Mouse (Mus musculus) forebrain, embryonic 11.5 days (tissue): Measurements from ENCODE around the gene Gpr19. TPM values are rescaled to one million over a fixed set of nuclear protein-coding genes. Genes with fewer than 3 reads are reported as not detected.

Source experiments
- ATAC-seq: fragments of 200-750 bp; cut with Nextera tagmentation; replicated peaks from 2 replicates; pipeline ENCODE4 v1.8.0; 2017; ENCODE audit warnings: moderate TSS enrichment; ENCODE audit not compliant: low FRiP score
- DNase-seq: peaks from one replicate; pipeline ENCODE4 v3.0.0-alpha.2; 2017; ENCODE audit warnings: low spot score
- H3K27ac ChIP-seq: fragments of 300-500 bp; sonication (generic); 2 replicates; pipeline ENCODE4 v1.5.1; 2014; ENCODE audit warnings: low read depth, low read length
- H3K27me3 ChIP-seq: fragments of 300-500 bp; sonication (generic); 2 replicates; pipeline ENCODE4 v1.6.1; 2014; ENCODE audit warnings: mild to moderate bottlenecking, low read length, mixed read lengths; ENCODE audit not compliant: control insufficient read depth, insufficient read depth
- H3K36me3 ChIP-seq: fragments of 300-500 bp; sonication (generic); 2 replicates; pipeline ENCODE4 v1.6.1; 2014; ENCODE audit warnings: mild to moderate bottlenecking, low read length, moderate library complexity, mixed read lengths; ENCODE audit not compliant: control insufficient read depth, insufficient read depth
- H3K4me1 ChIP-seq: fragments of 300-500 bp; sonication (generic); replicated peaks from 2 replicates; pipeline ENCODE4 v1.6.1; 2014; ENCODE audit warnings: low read length, mixed read lengths; ENCODE audit not compliant: control insufficient read depth, insufficient read depth
- H3K4me2 ChIP-seq: fragments of 300-500 bp; sonication (generic); 2 replicates; pipeline ENCODE4 v1.6.1; 2014; ENCODE audit warnings: low read depth, mild to moderate bottlenecking, low read length, moderate library complexity, mixed read lengths; ENCODE audit not compliant: severe bottlenecking
- H3K4me3 ChIP-seq: fragments of 300-500 bp; sonication (generic); 2 replicates; pipeline ENCODE4 v1.5.1; 2014; ENCODE audit warnings: low read depth, low read length
- H3K9ac ChIP-seq: fragments of 300-500 bp; sonication (generic); 2 replicates; pipeline ENCODE4 v1.6.1; 2014; ENCODE audit warnings: low read length
- H3K9me3 ChIP-seq: fragments of 300-500 bp; sonication (generic); 2 replicates; pipeline ENCODE4 v1.6.1; 2016; ENCODE audit warnings: low read length, mixed read lengths; ENCODE audit not compliant: control insufficient read depth
- WGBS: fragments of 180-500 bp; shearing (Covaris S2); extraction: QIAGEN DNeasy Blood & Tissue Kit; methylation state at CpG from one replicate; pipeline ENCODE4 v1.1.7; 2014; 5-methylcytosine and 5-hydroxymethylcytosine counted together
- polyA plus RNA-seq: library from polyadenylated mRNA; unstranded; fragments of >200 nt; fragmentation: Nextera tagmentation; extraction: Ambion mirVana; gene quantifications from 2 replicates; pipeline ENCODE4 v1.2.1, GENCODE M21; 2014

Gpr19 gene
- polyA plus RNA-seq, 1 experiment from 2014 or later: 31.2 TPM

DNA sequence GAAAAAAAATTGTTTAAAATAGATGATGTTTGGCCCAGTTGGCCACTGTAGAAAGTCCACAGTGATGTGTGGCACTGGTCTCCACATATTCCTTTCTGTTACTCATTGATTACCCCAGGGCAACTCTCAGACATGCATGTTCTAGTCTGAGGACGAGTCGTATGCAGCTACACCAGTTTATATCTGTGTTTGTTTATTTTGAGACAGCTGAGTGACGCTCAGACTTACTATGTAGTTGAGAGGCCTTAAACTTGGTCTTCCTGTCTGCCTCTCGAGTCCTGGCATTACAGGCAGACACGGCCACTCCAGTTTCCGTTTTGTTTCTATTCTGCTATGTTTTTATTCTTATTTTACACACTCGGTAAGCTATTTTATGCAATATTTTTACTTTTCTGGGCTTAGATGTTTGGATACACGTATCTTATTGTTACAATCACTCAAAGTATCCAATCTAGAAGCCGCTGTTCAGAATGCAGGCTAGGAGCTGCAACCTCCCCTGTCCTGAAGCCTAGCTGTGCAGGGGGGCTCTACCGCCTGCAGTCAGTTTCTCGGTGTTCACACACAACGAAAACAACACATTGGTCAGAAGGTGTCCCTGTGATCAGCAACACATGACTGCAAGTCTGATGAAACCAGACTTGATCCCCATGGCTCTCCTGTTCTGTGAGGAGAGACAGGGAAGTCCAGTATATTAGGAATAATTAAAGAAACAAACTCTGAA is 34.3 kb upstream of the Gpr19 start:
- Histone ChIP-seq H3K9ac (no peak overlapping the region), H3K9me3 (no peaks in the 10 kb centered on the region), H3K27ac (no peak overlapping the region), H3K4me2 (no peak overlapping the region), H3K4me3 (no peak overlapping the region), H3K4me1 (0 out of 2 replicates have a peak, but pooled peaks cover 2% of the 10 kb centered on the region), H3K36me3 (no peaks in the 10 kb centered on the region), H3K27me3 (no peaks in the 10 kb centered on the region)
- 84% methylated on average over 12 of the region's 12 CpGs for WGBS
- no peak for ATAC-seq
- no peak for DNase-seq

DNA sequence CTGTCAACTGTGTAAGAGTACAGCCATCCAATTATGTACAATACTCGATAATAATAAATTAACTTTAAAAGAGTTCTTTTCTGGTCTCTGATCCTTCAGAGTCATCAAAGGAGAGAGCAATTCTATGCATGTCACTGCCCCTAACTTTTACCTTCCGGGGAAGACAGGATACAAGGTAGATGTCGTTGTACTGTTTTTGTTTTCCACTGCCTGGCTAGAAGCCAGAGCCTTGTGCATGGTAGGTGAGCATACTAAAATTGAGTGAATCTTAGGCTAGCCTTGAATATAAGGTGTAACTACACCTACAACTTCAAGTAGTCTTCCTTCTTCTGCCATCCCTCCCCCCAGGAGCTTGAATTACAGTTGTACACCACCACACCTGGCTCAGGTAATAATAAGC is 32.8 kb upstream of the Gpr19 start:
- H3K36me3 ChIP-seq: no peaks in the 10 kb centered on the region
- H3K9me3 ChIP-seq: no peaks in the 10 kb centered on the region
- 90% methylated on average over 3 of the region's 3 CpGs for WGBS
- ATAC-seq: no peak
- no peaks in the 10 kb centered on the region for H3K27me3 ChIP-seq
- H3K27ac ChIP-seq: no peak overlapping the region
- 0 out of 2 replicates have a peak, but pooled peaks cover 5% of the 10 kb centered on the region for H3K4me1 ChIP-seq
- H3K9ac ChIP-seq: no peak overlapping the region
- no peak for DNase-seq
- H3K4me2 ChIP-seq: peak overlapping the region; percentile 94; the same call in 1 of the 2 replicates
- no peak overlapping the region for H3K4me3 ChIP-seq

DNA sequence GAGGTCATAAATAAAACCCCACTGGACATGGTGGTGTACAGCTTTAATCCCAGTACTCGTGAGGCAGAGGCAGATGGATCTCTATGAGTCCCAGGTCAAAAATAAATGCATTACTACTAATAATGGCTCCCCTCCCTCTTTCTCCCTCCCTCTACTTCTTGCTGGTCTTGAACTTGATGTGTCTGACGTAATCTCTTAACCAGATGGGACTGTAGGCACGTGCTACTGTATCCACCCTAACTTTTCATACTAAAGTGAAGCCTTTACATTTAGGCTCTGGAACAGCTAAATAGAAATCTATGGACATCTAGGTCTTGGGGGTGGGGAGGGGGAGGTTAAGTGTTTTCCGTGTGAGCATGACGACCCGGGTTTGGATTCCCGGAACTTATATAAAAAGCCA is 32.0 kb upstream of the Gpr19 start:
- Histone ChIP-seq H3K27ac (no peak overlapping the region), H3K9me3 (no peaks in the 10 kb centered on the region), H3K4me3 (peak overlapping the region; percentile 49), H3K4me2 (peak overlapping the region; percentile 94), H3K36me3 (no peaks in the 10 kb centered on the region), H3K4me1 (0 out of 2 replicates have a peak, but pooled peaks cover 5% of the 10 kb centered on the region), H3K27me3 (no peaks in the 10 kb centered on the region), H3K9ac (no peak overlapping the region)
- WGBS: 82% methylated on average over 7 of the region's 7 CpGs
- DNase-seq: no peak
- no peak for ATAC-seq

DNA sequence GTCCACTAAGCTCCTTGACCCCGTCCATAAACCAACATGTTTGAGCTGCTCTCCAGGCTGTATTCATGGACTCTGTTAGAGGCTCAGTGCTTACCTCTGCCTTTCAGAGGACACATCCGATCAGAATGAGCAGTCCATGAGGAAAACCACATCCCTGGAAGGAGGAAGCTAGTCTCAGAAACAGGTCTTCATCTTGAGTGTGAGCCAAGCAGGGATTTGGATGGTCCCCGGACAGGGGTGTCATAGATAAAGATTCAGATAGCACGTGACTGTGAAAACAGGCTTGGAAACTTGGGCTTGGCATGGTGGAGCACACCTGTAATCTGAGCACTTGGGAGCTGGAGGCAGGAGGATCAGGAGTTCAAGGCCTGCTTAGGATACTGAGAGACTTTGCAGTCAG is 31.5 kb upstream of the Gpr19 start:
- Histone ChIP-seq H3K27me3 (no peaks in the 10 kb centered on the region), H3K4me2 (peak overlapping the region; percentile 94), H3K4me3 (peak overlapping the region; percentile 49), H3K9me3 (no peaks in the 10 kb centered on the region), H3K27ac (no peak overlapping the region), H3K4me1 (0 out of 2 replicates have a peak, but pooled peaks cover 5% of the 10 kb centered on the region), H3K36me3 (no peaks in the 10 kb centered on the region), H3K9ac (peak overlapping the region; percentile 33; the same call in 1 of the 2 replicates)
- ATAC-seq (no peak), DNase-seq (no peak)
- WGBS: 55% methylated on average over 4 of the region's 4 CpGs

DNA sequence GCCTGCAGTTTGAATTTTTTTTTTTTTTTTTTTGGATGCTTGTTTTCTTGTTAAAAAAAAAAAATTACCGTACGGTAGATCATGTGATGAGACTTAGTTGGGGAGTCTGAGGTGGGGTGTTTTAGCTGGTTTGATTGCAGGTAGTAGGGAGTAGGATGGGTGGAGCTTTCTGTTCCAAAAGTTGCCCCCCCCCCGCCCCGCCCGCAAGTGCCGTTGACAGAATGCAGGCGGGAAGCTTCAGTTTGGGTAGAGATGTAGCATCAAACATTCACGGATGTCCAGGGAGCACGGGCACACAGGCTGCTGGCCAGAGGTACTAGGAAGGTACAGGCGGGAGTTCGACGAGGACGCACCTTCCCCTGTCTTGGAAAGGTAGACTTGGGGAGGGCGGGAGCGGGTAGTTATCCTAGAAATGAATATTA is 30.5 kb upstream of the Gpr19 start:
- peak overlapping the region; percentile 94 for H3K4me2 ChIP-seq
- no peaks in the 10 kb centered on the region for H3K9me3 ChIP-seq
- no peaks in the 10 kb centered on the region for H3K27me3 ChIP-seq
- under 1% methylated on average over 15 of the region's 15 CpGs for WGBS
- peak overlapping the region; percentile 100 for H3K27ac ChIP-seq
- peak overlapping the region; percentile 71 for H3K9ac ChIP-seq
- DNase-seq: peak; percentile 71
- peak overlapping the region; percentile 49 for H3K4me3 ChIP-seq
- peak; percentile 28 for ATAC-seq
- no peaks in the 10 kb centered on the region for H3K36me3 ChIP-seq
- H3K4me1 ChIP-seq: 0 out of 2 replicates have a peak, but pooled peaks cover 5% of the 10 kb centered on the region

DNA sequence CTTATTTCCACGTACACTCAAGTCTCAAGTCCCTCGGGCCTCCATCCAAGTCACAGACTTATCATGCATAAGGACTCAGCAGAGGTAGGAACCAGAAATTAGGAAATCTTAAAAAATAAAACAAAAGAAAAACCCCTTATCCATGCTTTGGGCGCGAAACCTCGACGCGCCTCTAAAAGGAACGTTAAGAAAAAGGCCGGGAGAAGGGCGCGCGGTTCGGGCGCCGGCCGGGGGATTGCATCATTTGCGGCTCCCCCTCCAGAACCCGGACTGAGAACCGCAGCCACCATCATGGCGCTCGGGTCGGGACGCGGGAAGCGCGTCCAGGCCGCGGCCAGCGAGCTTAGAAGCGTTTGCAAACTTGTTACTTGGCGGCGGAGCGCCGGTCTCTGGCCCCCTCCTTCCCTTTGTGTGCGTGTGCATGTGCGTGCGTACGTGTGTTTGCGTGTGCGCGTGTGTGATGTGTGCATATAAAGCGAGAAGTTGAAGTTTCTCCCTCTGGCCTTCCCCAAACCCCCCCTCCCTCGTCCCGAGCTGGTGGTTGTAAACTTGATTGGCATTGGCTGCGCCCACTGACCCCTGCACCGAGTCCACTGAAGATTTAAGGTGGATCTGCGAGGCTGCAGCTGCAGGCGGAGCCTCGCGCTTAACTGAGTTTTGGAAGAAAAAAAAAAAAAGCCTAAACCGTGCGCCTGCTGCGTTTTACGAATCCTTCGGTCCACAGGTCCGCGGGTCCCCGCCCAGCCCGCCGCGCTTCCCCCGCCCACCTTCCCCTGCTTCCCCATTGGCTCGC is 29.9 kb upstream of the Gpr19 start:
- no peaks in the 10 kb centered on the region for H3K36me3 ChIP-seq
- DNase-seq: peak; percentile 96
- no peaks in the 10 kb centered on the region for H3K9me3 ChIP-seq
- H3K4me1 ChIP-seq: 0 out of 2 replicates have a peak, but pooled peaks cover 6% of the 10 kb centered on the region
- peak; percentile 92 for ATAC-seq
- peak overlapping the region; percentile 49 for H3K4me3 ChIP-seq
- peak overlapping the region; percentile 94 for H3K4me2 ChIP-seq
- WGBS: under 1% methylated on average over 63 of the region's 63 CpGs
- peak overlapping the region; percentile 78 for H3K9ac ChIP-seq
- peak overlapping the region; percentile 100 for H3K27ac ChIP-seq
- no peaks in the 10 kb centered on the region for H3K27me3 ChIP-seq

DNA sequence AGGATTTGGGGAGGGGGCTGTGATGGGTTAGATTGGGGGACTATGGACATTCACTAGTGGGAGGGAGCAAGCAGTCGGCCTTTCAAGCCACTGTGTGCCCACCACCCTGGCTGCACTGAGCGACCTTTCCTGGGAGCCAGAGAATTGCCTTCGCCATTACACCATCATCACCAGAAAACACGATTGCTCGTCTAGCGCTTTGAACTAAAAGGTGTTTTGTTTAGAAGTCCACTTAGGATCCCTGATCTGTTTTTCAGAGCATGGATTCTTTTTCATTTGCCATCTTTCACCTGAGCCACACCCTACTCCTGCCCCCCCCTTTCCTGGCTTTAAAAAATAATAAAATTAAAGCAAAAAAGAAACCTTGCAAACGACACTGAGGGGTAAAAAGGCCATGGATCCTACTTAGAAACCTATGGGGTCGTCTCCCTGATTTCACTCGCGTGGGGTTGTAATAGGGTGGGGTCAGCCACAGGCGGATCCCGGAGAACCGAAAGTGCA is 29.3 kb upstream of the Gpr19 start:
- peak overlapping the region; percentile 49 for H3K4me3 ChIP-seq
- peak overlapping the region; percentile 78 for H3K9ac ChIP-seq
- no peaks in the 10 kb centered on the region for H3K27me3 ChIP-seq
- peaks cover 5% of the 10 kb centered on the region; the same call in 1 of the 2 replicates for H3K4me1 ChIP-seq
- ATAC-seq (peak; percentile 29), DNase-seq (no peak)
- no peaks in the 10 kb centered on the region for H3K36me3 ChIP-seq
- H3K27ac ChIP-seq: peak overlapping the region; percentile 100
- no peaks in the 10 kb centered on the region for H3K9me3 ChIP-seq
- 1% methylated on average over 13 of the region's 13 CpGs for WGBS
- H3K4me2 ChIP-seq: peak overlapping the region; percentile 94

DNA sequence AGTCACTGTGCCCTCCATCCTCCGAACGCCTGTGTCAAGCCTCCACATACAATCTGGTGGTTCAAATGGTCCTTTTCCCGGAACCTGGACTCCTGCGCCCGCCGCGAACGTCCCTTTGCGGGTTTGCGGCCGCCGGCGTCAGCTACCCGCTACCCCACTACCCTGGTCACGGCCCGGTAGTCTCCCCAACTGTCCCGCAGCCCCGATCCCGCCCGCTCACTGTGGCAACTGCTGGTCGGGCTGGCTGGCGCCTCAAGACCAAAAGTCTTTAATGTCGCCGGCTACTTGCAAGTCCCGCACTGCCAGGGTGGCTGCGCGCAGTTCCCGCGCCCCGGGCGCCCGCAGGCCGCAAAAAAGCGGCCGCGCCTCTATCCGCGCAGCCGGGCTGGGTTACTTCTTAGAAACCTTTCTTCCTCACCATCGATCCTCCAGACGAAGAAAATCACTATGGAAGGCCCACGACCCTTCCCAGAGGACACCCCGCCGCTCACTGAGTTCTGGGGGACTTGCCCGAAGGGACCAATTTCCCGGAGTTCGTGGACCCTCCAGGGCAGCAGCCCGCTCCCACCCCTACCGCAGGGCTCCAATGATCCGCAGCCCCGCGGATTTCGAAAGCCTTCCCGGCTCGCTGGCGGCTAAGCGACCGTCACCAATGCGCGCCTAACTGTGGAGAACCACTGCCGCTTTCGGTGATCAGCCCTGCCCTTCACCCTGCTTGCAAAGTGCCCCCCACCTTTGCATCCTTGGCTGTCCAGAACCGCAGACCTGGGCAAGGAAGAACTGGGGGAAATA is 28.6 kb upstream of the Gpr19 start:
- WGBS: under 1% methylated on average over 63 of the region's 63 CpGs

More for the DNA sequence above, 28.6 kb upstream of the Gpr19 start:
- Histone ChIP-seq H3K27me3 (no peaks in the 10 kb centered on the region), H3K36me3 (no peaks in the 10 kb centered on the region), H3K27ac (peak overlapping the region; percentile 100), H3K9ac (peak overlapping the region; percentile 78), H3K4me1 (peaks cover 5% of the 10 kb centered on the region; the same call in 1 of the 2 replicates), H3K9me3 (no peaks in the 10 kb centered on the region), H3K4me2 (peak overlapping the region; percentile 94), H3K4me3 (peak overlapping the region; percentile 49)
- ATAC-seq (peak; percentile 42), DNase-seq (peak; percentile 85)
